Mouse (Mus musculus) Muller cell, postnatal 12 days (primary cell): ENCODE results near the gene Arpp21.

Experiments
- DNase-seq: peaks from one replicate; pipeline ENCODE4 v3.0.0-alpha.2; 2015; ENCODE audit errors: inconsistent ontology term

The Arpp21 gene

DNA sequence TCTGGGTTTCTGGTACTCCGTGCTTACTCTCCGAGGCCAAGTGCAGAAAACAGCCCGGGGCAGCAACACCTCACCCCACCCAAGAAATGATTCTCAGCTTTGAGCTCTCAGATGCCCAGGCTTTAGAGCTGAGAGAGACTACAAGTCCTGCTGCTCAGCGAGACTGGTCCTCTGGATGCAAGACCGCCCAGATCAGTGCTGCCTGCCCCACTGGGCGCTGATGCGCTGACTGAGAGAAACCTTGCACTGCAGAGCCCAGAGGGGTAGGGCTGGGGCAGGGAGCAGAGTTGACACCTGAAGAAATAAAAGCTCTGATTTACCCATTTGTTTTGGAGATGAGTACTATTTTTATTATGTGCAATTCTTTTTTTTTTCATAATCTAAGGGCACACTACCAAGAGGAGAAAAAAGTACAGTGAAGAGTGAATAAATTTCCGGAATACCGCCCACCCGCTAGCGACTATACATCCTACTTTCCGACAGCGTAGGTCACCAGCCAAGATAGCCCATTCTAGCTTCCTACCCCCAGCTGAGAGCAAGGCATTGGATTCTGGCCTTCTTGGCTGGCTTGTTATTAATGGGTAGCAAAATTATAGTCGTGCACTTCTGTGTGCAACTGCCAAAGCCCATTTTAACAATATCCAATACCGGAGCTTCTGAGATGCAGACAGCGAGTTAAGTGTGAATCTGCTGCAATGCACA, at the start of gene Arpp21:
Gene Arpp21 (minus strand): TSS at position 243 of the 702 bp plus-strand sequence.
- no peak for DNase-seq

DNA sequence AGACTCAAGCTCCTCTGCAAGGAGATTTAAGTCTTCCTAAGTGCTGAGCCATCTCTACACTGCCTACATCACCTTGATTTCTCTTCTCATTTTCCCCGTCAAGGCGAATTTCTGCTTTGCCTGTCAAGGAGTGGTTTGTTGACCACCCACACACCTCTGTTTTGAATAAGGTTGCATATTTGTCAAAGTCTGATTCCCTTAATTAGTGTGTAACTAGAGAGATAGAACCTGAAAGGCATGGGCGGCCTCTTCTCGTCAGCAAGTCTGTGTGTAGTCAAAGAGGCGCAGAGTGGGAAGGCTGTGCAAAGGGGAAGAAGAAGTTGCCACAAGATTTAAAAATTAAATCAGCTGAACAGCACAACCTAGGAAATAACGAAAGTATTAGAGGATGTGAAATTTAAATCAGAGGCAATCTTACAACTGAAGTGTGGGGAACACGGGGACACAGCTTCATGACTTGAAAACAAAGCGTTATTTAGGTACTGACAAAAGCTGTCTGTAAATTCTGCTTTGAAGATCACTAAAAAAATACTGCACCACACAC, 36.8 kb upstream of the Arpp21 start:
- DNase-seq: no peak

DNA sequence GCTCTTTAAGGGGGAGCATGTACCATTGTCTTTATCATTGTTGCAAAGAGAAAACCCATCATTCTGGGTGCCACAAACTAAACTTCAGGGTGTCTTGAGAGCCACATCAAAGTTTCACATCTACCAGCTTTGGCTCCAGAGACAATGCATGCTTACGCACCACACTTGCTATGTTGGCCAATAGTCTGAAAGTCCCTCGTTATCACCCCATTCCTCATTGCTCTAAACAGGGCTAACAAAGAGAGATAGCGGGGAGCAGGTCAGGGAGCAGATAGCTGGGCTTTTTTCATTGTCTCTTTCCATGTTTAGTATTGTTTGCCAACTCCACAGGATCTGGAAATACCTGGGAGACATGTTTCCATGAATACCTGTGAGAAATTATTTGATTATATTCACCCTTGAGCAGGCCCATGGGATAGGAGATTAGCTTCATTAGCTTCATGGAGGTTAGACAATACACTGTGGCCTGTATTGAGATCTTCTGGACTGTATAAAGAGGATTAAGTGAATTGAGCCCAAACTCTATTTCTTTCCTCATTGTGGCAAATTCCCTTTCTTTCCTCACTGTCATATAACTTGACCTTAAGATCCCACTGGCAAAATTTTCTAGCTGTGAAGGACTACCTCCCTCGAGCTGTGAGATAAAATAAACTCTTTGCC, 29.4 kb upstream of the Arpp21 start:
- peak; percentile 9 for DNase-seq

DNA sequence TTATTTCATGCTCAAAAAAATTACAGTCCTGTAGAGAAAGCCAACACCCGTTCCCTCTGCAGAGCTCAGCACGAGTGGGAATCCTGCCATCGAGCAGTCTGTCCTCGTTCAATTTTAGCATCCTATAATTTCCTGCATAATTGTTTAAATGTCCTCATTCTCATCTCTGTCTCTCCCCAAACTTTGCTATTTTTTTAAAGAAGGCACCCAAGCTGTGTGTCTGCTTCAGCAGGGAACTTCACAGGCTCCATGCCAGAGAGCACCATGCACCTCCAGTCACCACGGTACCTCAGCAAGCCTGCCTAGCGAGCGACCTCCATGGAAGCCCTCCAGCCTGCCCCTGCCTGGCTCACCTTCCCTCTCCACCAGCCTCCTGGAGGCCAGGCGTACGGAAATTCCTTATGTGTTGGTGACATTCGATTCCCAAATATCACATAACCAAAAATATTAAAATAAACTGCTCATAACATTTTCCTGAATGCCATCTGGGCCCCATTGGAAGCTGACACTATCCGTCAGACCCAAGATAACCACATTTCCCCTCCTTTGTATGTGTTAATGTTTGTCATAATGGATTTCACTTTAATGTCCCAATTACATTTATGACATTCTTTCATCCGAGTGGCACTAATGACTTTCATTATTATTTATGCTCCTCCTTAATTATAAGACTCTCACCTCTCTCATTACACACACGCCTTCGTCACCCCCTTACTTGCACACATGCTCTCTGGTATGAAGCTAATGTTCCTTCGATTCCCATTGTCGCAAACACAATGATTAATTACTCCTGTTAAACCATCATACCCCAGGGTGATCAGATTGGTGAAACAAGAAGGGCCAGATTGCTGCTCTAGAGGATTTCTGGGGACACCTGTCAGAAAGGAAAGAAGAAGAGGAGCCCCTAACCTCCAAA, 26.5 kb upstream of the Arpp21 start:
- DNase-seq: no peak

DNA sequence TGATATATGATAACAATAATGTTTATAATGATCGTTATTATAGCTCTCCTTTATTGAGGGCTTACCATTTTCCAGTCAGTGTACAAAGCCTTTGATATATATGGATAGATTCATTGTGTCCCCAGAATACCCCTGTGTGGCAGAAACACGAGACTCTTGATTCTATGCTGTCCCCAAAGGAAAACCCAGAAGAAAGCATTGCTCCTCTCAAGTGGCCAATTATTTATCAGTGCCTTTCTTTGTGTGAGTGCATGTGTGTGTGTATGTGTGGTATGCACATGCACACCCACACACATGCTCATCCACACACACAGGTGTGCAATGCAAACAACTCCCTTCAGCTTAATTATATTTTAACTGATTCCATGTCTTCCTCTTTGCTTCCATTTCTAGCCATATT, 25.8 kb upstream of the Arpp21 start:
- no peak for DNase-seq

GRCm38 (mm10) chr9:112260696-112261095, 25.0 kb upstream of the Arpp21 start:
- DNase-seq: no peak

DNA sequence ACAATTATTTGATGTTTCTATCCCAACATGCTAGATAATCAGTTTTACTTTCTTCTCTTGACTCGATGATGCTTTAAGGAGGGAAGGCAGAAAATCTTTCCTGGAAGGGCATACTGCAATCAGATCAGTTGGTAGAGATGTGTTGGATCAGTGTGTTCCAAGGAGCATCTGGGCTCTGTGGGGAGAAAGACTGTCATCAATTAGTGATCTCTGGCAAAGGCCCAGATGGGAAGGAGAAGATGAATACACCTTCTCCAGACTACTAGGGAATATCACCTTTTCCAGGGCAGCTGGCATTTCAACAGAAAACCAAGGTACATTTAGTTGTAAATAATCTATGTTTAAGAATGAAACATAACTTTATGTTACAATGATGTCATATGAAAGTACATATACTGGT, 22.8 kb upstream of the Arpp21 start:
- no peak for DNase-seq

GRCm38 (mm10) chr9:112255971-112256370, 20.2 kb upstream of the Arpp21 start:
- no peak for DNase-seq

DNA sequence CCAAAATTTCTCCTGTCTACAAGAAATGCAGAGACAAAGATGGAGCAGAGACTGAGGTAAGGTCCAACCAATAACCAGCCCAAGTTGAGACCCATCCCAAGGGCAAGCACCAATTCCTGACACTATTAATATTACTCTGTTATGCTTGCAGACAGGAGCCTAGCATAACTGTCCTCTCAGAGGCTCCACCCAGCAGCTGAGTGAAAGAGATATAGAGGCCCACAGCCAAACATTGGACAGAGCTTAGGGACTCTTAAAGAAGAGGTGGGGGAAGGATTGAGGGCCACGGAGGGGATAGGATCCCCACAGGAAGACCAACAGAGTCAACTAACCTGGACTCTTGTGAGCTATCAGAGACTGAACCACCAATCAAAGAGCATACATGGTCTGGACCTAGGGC, 18.0 kb upstream of the Arpp21 start:
- no peak for DNase-seq

DNA sequence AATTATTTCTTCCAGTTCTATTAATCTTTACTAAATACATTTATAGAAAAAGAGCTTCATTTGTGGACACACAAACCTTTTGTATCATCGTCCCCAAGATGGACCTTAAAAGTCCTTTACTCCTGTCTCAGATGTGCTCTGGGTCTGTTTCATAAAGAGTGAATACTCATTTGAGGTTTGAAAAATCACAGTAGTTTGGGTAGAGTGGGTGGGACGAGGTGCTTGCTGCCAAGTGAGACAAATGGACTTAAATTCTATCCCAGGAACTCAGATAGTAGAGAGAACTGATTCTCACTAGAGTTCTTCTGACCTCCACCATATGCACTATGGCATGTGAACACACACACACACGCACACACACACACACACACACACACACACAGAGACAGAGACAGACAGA, 16.1 kb upstream of the Arpp21 start:
- DNase-seq: no peak

- DNase-seq: no peak
Observed at GRCm38 (mm10) chr9:112251339-112251738, 15.6 kb upstream of the Arpp21 start.

- DNase-seq: no peak
Observed at GRCm38 (mm10) chr9:112249753-112250152, 14.0 kb upstream of the Arpp21 start.

DNA sequence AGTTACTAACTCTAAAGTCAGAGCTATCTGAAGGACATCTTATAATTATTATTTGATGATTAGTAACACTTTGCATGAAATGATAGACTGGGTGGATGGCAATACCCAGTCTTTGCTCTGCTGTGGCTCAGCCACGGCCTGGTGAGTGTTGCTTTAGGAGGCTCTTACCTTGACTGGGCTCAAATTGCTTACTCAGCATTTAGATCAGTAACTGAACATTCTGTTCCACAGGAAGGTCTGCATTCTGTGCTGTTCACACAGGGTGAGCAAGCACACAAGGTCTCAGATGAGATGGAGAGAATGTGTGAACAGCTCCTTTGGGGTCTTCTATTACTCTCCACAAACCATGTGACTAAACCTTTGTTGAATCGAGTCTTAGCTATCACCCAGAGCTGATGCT, 11.4 kb upstream of the Arpp21 start:
- DNase-seq: no peak

- no peak for DNase-seq
Observed at GRCm38 (mm10) chr9:112238168-112238567, 2.4 kb upstream of the Arpp21 start.

GRCm38 (mm10) chr9:112236551-112236950, 813 bp upstream of the Arpp21 start:
- DNase-seq: no peak

DNA sequence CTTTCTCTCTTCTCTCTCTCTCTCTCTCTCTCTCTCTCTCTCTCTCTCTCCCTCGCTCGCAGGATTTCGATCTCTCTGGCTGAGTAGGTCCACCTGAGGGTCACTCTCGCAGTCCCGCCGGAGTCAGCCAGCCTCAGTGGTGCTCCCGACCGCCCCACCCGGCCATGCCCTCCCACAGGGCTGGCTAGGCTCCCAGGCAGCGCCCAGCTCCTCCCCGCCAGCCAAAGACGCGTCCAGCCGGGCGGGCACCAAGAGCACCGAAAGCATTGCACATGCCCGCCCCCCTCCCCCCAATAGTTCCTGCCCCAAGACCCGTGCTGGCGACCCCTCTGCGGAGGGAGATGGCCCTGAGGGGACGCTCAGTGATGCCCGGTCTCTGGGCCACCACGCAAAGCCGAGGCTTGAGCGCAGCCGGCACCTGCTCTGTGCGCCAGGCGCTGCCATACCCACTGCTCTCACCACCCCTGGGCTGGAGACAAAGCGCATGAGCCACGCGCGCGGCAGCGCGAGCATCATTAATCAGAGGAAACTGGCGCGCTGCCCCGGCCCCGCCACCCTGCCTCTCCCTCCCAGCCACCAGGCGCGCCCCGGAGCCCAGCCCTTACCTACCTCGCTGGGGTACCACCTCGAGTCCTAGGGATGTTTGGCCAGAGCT, 570 bp downstream of the Arpp21 start:
- DNase-seq: peak; percentile 78

DNA sequence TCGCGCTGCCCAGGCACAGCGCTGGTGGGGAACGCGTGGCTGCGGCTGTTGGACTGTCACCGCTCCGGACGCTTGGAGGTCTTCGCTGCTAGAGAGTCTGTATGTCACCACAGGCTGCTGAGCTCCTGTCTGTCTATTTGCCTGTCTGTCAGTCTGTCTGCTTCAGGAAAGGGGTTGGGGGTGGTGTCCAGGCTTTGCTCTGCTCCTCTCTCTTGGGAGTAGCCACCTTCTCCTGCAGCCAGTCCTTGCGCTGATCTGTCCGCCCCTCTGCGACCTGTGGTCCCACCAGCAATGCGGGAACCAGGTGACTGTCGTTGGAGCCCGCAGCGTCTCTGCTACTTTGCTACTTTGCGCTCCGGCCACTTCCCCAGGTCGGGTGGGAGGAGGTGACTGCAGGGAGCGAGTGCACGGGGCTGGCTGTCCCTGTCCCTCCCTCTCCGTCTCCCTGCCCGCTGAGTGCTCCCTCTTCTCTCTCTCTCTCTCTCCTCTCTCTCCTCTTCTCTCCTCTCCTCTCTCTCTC, 1.2 kb downstream of the Arpp21 start:
- DNase-seq: no peak

GRCm38 (mm10) chr9:112233822-112234504, 1.8 kb downstream of the Arpp21 start:
- no peak for DNase-seq

DNA sequence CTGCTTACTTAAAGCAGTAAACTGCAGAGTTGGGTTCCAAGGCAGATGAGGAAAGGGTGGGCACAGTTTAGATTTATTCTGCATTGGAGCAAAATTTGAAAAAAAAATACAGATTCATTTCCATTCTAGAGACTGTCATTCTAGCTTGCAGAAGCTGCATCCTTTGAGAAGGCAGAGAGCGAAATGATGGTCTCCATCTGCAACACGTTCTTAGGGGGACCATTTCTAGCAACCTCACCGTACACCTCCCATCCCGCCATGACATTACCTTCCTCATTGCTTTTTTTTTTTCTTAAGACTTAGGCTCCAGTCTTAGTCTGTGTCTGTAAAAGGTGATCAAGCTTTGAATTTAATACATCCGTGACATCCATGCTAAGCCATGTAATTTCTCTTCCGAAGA, 2.4 kb downstream of the Arpp21 start:
- DNase-seq: no peak

DNA sequence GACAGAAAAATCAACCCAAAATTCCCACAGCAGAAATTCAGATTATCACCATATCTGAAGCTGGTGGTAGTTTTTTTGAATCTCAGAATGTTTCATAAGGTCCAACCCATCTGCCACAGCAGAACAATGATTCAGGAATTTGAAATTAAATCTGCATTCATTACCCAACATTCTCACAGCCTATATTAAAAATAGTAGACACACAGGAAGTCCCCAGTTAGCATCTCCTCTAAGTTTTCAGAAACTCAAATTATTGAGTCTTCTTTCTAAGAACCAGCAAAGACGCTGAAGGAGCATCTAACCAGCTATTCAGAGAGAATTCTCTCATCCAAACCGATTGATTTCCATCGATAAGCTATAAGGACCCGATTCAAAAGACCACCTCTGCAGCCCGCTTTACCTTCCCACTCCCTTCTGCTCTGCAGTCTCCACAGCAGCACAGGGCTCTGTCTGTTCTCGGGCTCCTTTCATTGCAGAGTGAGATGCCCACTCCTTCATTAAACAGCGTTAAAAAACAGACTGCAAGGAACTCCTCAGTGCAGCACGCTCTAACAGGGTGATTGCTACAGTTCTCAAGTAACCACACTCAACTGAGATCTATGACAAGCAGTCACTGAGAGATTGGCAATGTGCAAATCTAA, 3.7 kb downstream of the Arpp21 start:
- no peak for DNase-seq
